Mouse (Mus musculus): ENCODE results near the gene Nt5c2. TPM values are rescaled to one million over a fixed set of nuclear protein-coding genes. Genes with fewer than 3 reads are reported as not detected.

Nt5c2 gene
- polyA plus RNA-seq, 1 experiment, result 76.9 TPM

GRCm38 (mm10) chr19:46961047-46961651, 53.8 kb downstream of the Nt5c2 start:
- Histone ChIP-seq H3K4me3 (ENCODE audit: low read depth, low read length) (peak overlapping the region; percentile 93), H3K9me3 (replicated peaks; ENCODE audit: control insufficient read depth, insufficient read depth, low read length, poor library complexity, severe bottlenecking) (no peaks in the 10 kb centered on the region), H3K27ac (ENCODE audit: insufficient read depth, low read length) (peak overlapping the region; percentile 68), H3K9ac (ENCODE audit: low read depth, poor library complexity, severe bottlenecking) (peak overlapping the region; percentile 93), H3K27me3 (ENCODE audit: control insufficient read depth, insufficient read depth, low read length, poor library complexity, severe bottlenecking) (no peaks in the 10 kb centered on the region), H3K4me1 (ENCODE audit: control insufficient read depth, insufficient read depth, low read length) (peaks cover 1% of the 10 kb centered on the region), H3K36me3 (ENCODE audit: control insufficient read depth, insufficient read depth, low read length, poor library complexity, severe bottlenecking) (0 out of 2 replicates have a peak, but pooled peaks cover 5% of the 10 kb centered on the region)
- TF ChIP-seq POLR2A (IDR thresholded peaks at IDR 0.05; ENCODE audit: insufficient read depth, low read length) (no peak), EP300 (IDR thresholded peaks at IDR 0.05; ENCODE audit: insufficient read depth, low read depth, low read length) (no peak)

- H3K9ac ChIP-seq (ENCODE audit: low read depth, poor library complexity, severe bottlenecking), result peak overlapping the region; percentile 93
- H3K9me3 ChIP-seq (replicated peaks; ENCODE audit: control insufficient read depth, insufficient read depth, low read length, poor library complexity, severe bottlenecking), result no peaks in the 10 kb centered on the region
- peak overlapping the region; percentile 64 for H3K27ac ChIP-seq (ENCODE audit: insufficient read depth, low read length)
- H3K36me3 ChIP-seq (ENCODE audit: control insufficient read depth, insufficient read depth, low read length, poor library complexity, severe bottlenecking), result 0 out of 2 replicates have a peak, but pooled peaks cover 5% of the 10 kb centered on the region
- peaks cover 1% of the 10 kb centered on the region for H3K4me1 ChIP-seq (ENCODE audit: control insufficient read depth, insufficient read depth, low read length)
- TF ChIP-seq POLR2A (IDR thresholded peaks at IDR 0.05; ENCODE audit: insufficient read depth, low read length), result no peak
- no peak for TF ChIP-seq CTCF (IDR thresholded peaks at IDR 0.05; ENCODE audit: low read depth, low read length)
- no peak for TF ChIP-seq EP300 (IDR thresholded peaks at IDR 0.05; ENCODE audit: insufficient read depth, low read depth, low read length)
- peak overlapping the region; percentile 93 for H3K4me3 ChIP-seq (ENCODE audit: low read depth, low read length)
- H3K27me3 ChIP-seq (ENCODE audit: control insufficient read depth, insufficient read depth, low read length, poor library complexity, severe bottlenecking), result no peaks in the 10 kb centered on the region
Measured at GRCm38 (mm10) chr19:46960101-46961046, 54.6 kb downstream of the Nt5c2 start.

- Histone ChIP-seq H3K9ac (ENCODE audit: low read depth, poor library complexity, severe bottlenecking) (peak overlapping the region; percentile 93), H3K9me3 (replicated peaks; ENCODE audit: control insufficient read depth, insufficient read depth, low read length, poor library complexity, severe bottlenecking) (no peaks in the 10 kb centered on the region), H3K36me3 (ENCODE audit: control insufficient read depth, insufficient read depth, low read length, poor library complexity, severe bottlenecking) (0 out of 2 replicates have a peak, but pooled peaks cover 5% of the 10 kb centered on the region), H3K27ac (ENCODE audit: insufficient read depth, low read length) (peak overlapping the region; percentile 60), H3K27me3 (ENCODE audit: control insufficient read depth, insufficient read depth, low read length, poor library complexity, severe bottlenecking) (no peaks in the 10 kb centered on the region), H3K4me1 (ENCODE audit: control insufficient read depth, insufficient read depth, low read length) (peaks cover 1% of the 10 kb centered on the region), H3K4me3 (ENCODE audit: low read depth, low read length) (no peak overlapping the region)
- no peak for TF ChIP-seq CTCF (IDR thresholded peaks at IDR 0.05; ENCODE audit: low read depth, low read length)
Measured at GRCm38 (mm10) chr19:46959536-46959935, 55.4 kb downstream of the Nt5c2 start.

GRCm38 (mm10) chr19:46958566-46958965, 56.4 kb downstream of the Nt5c2 start:
- Histone ChIP-seq H3K27ac (ENCODE audit: insufficient read depth, low read length) (no peak overlapping the region), H3K4me3 (ENCODE audit: low read depth, low read length) (no peak overlapping the region), H3K9ac (ENCODE audit: low read depth, poor library complexity, severe bottlenecking) (no peak overlapping the region), H3K4me1 (ENCODE audit: control insufficient read depth, insufficient read depth, low read length) (peaks cover 1% of the 10 kb centered on the region), H3K36me3 (ENCODE audit: control insufficient read depth, insufficient read depth, low read length, poor library complexity, severe bottlenecking) (0 out of 2 replicates have a peak, but pooled peaks cover 5% of the 10 kb centered on the region), H3K9me3 (replicated peaks; ENCODE audit: control insufficient read depth, insufficient read depth, low read length, poor library complexity, severe bottlenecking) (no peaks in the 10 kb centered on the region), H3K27me3 (ENCODE audit: control insufficient read depth, insufficient read depth, low read length, poor library complexity, severe bottlenecking) (no peaks in the 10 kb centered on the region)
- no peak for TF ChIP-seq EP300 (IDR thresholded peaks at IDR 0.05; ENCODE audit: insufficient read depth, low read depth, low read length)
- no peak for TF ChIP-seq CTCF (IDR thresholded peaks at IDR 0.05; ENCODE audit: low read depth, low read length)

- Histone ChIP-seq H3K9me3 (replicated peaks; ENCODE audit: control insufficient read depth, insufficient read depth, low read length, poor library complexity, severe bottlenecking) (no peaks in the 10 kb centered on the region), H3K4me3 (ENCODE audit: low read depth, low read length) (no peak overlapping the region), H3K4me1 (ENCODE audit: control insufficient read depth, insufficient read depth, low read length) (peaks cover 1% of the 10 kb centered on the region), H3K27me3 (ENCODE audit: control insufficient read depth, insufficient read depth, low read length, poor library complexity, severe bottlenecking) (no peaks in the 10 kb centered on the region), H3K9ac (ENCODE audit: low read depth, poor library complexity, severe bottlenecking) (no peak overlapping the region), H3K27ac (ENCODE audit: insufficient read depth, low read length) (no peak overlapping the region), H3K36me3 (ENCODE audit: control insufficient read depth, insufficient read depth, low read length, poor library complexity, severe bottlenecking) (0 out of 2 replicates have a peak, but pooled peaks cover 5% of the 10 kb centered on the region)
- TF ChIP-seq POLR2A (IDR thresholded peaks at IDR 0.05; ENCODE audit: insufficient read depth, low read length) (no peak), CTCF (IDR thresholded peaks at IDR 0.05; ENCODE audit: low read depth, low read length) (no peak), EP300 (IDR thresholded peaks at IDR 0.05; ENCODE audit: insufficient read depth, low read depth, low read length) (no peak)
Measured at GRCm38 (mm10) chr19:46957971-46958370, 57.0 kb downstream of the Nt5c2 start.

- Histone ChIP-seq H3K4me3 (ENCODE audit: low read depth, low read length) (no peak overlapping the region), H3K27ac (ENCODE audit: insufficient read depth, low read length) (no peak overlapping the region), H3K9me3 (replicated peaks; ENCODE audit: control insufficient read depth, insufficient read depth, low read length, poor library complexity, severe bottlenecking) (no peaks in the 10 kb centered on the region), H3K36me3 (ENCODE audit: control insufficient read depth, insufficient read depth, low read length, poor library complexity, severe bottlenecking) (0 out of 2 replicates have a peak, but pooled peaks cover 5% of the 10 kb centered on the region), H3K4me1 (ENCODE audit: control insufficient read depth, insufficient read depth, low read length) (peaks cover 1% of the 10 kb centered on the region), H3K27me3 (ENCODE audit: control insufficient read depth, insufficient read depth, low read length, poor library complexity, severe bottlenecking) (no peaks in the 10 kb centered on the region), H3K9ac (ENCODE audit: low read depth, poor library complexity, severe bottlenecking) (no peak overlapping the region)
- TF ChIP-seq EP300 (IDR thresholded peaks at IDR 0.05; ENCODE audit: insufficient read depth, low read depth, low read length), result no peak
- no peak for TF ChIP-seq POLR2A (IDR thresholded peaks at IDR 0.05; ENCODE audit: insufficient read depth, low read length)
- no peak for TF ChIP-seq CTCF (IDR thresholded peaks at IDR 0.05; ENCODE audit: low read depth, low read length)
Measured at GRCm38 (mm10) chr19:46957001-46957400, 58.0 kb downstream of the Nt5c2 start.

Measured in ES-Bruce4 (cell line).